Mouse (Mus musculus) erythroid progenitor cell, adult 5-6 weeks (primary cell): Measurements from ENCODE around the gene Nat9. TPM values are rescaled to one million over a fixed set of nuclear protein-coding genes. Genes with fewer than 3 reads are reported as not detected.

ENCODE experiments used
- ATAC-seq: replicated peaks from 2 replicates; pipeline ENCODE4 v1.8.0; 2016; ENCODE audit warnings: moderate number of reproducible peaks, mild to moderate bottlenecking, moderate TSS enrichment, inconsistent platforms; ENCODE audit not compliant: poor library complexity, low FRiP score, severe bottlenecking
- total RNA-seq, 2 experiments: library from RNA; stranded (forward) in 1 of 2; stranded (reverse) in 1 of 2; fragments of 150-400 nt in 1 of 2; fragments of 186-747, 209-891 nt in 1 of 2; gene quantifications; 2 replicates each; pipeline versions ENCODE4 v1.2.3 to v1.2.4; 2015 to 2017; ENCODE audit warnings: low replicate concordance in 2 of 2

Gene Nat9
- total RNA-seq (2015; ENCODE audit: low replicate concordance) (9.2 and 11.2 TPM in 2 replicates), total RNA-seq (2017; ENCODE audit: low replicate concordance) (2.3 TPM in 1 of 2 replicates, not detected in the other)

DNA sequence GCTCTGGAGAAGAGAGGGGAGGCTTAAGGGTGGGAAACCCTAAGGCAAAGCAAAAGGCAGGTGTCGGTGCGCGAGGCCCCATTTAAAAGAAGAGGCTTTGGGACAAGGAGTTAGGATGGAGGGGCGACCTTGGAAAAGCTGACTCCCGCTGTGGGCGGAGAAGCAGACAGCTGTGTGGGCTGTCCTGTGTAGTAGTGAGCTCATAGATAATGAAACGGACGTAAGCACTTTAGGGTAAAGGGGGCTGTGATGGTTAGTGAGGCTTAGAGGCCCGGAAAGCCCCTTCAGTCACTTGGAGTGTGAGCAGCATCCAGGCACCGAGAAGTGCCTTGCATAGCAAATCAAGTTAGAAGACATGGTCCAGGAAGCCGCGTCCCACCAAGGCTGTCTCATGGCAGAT, at the start of gene Nat9:
Gene Nat9, minus strand, starts transcription at position 167 of the 400 bp plus-strand sequence.
- 0 out of 2 replicates have a peak, but pooled peaks have one; percentile 2 for ATAC-seq

DNA sequence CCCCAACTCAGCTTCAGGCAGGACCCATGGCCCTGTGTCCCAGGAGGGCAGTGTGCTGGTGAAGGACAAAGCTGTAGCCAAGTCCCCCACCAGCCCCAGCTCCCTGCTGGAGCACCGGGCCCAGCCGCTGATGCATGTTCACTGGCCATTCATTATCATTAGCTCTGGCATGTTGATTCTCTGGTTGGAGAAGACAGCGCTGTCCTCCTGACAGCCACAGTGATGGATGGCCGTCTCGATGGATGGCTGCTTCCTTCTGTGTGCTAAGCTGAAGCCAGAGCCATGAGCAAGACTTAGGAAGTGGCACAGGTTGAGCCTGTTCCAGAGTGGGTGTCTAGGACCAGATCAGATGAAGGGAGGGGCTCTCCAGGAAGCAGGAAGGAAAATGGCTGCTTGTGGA, 48.9 kb upstream of the Nat9 start:
- no peak for ATAC-seq

- ATAC-seq: no peak
Observed at GRCm38 (mm10) chr11:115234320-115235044, 46.8 kb upstream of the Nat9 start.

DNA sequence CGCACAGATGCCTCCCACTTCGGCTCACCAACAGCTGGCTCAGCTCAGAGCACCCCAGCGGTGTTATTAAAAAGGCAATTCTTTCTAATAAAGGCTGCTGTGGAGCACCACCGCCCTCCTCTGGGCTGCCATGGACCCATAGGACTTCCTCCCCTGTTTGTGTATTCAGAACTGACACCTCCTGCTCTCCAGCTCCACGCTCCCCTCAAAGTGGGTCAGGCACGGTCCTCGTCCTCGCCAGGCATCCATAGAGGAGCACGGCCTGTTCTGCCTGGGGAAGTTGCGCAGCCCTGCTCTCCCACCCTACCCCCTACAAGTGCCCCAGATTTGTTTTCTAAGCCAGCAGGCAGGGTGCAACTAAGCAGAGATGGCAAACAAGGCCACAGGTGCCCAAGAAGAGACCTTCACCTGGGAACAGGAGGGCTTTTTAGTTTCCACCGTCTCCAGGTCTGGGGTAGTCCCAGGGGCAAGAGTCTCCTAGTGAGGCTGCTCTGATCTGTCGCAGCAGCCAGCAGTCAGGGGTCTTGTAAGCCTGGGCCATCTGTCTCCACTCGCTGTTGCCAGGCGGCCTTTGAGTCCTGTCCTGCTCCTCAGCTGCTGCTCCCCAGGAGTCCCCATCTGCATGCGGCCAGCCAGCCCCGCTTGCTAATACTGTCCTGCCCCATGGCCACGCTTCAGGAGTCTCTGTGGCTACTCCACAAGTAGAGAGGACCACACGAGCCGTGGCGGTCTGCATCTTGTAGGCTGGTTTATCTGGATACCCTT, 46.0 kb upstream of the Nat9 start:
- ATAC-seq: no peak

- ATAC-seq: no peak
Observed at GRCm38 (mm10) chr11:115232889-115233288, 45.2 kb upstream of the Nat9 start.

GRCm38 (mm10) chr11:115231924-115232323, 44.3 kb upstream of the Nat9 start:
- ATAC-seq: no peak

DNA sequence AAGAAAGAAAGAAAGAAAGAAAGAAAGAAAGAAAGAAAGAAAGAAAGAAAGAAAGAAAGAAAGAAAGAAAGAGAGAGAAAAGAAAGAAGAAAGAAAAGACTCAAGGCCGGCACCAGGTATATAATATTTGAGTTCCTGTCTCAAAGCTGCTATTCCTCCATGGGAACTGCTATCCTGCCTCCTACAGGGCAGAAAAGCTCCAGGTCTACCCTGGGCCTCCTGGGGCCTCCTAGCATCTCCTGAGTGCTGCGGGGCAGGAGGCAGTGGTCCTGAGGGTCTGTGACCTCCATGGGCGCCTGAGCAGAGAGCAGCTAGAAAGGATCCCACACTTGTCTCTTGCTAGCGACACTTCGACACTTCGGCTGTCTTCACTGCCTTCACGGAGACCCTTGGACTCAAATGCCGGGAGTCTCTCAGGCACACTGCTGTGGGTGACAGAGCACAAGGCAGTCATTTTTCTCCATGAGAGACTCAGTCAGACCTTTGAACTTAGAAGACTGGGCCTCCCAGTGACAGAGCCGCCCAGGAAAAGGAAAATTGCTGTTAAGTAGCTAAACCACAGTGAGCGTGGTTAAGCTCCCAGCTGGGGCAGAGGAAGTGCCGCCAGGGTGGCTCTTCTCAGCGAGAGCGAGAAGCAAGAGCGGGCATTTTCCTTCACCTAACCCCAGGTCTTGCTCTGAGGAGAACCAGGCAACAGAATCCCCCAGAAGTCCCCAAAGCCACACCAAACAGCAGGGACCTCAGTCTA, 43.7 kb upstream of the Nat9 start:
- no peak for ATAC-seq

GRCm38 (mm10) chr11:115229021-115229930, 41.6 kb upstream of the Nat9 start:
- no peak for ATAC-seq

GRCm38 (mm10) chr11:115228430-115228829, 40.8 kb upstream of the Nat9 start:
- no peak for ATAC-seq

DNA sequence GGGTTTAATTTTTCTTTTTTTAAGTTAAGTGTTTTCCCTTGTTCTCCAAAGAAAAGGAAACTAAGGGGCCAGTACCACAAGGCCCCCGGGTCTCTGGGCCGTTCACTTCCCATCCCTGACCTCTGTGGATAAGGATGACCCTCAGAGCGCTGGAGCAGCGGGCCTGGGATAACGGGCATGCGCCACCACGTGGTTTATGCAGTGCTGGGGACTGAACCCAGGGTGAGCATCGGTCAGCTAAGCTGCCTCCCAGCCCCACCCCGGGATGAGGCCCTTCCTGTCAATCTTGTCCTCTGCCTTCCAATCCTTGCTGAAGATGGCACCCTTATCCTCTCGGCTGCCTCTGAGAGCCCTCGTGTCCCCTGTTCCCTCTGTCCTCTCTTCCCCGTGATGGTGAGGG, 40.0 kb upstream of the Nat9 start:
- ATAC-seq: no peak

DNA sequence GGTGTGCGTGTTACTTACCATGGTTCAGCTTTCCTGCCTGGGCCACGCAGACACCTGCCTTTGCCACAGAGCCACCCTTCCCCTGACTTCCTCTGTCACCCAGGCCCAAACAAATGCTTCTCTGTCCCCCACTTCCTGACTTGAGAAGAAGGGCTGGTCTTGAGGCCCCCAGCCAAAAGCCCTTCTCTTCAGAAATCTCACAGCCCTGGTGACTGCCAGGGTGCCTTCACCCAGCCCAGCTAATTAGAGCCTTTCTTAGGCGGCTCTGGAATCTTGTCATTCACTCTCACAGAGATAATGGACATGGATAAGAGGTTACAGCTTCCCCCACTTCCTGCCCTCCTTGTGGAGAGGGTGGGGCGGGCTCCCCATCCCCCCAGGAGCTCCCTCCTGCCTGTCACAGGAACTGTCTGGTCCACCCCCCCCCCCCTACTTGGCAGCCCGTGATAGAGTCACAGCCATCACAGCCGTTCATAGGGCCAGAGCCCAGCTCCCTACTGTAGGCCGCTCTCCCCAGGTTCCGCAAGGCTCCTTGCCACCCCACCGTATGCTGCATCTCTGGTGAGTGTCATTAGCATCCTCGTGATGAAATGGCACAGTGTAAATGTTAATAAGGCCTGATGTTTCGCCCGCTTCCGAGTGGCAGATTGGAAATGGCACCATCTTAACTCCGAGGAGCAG, 39.3 kb upstream of the Nat9 start:
- ATAC-seq: no peak

- ATAC-seq: peak; percentile 7; the same call in 1 of the 2 replicates
Observed at GRCm38 (mm10) chr11:115225301-115225700, 37.6 kb upstream of the Nat9 start.

DNA sequence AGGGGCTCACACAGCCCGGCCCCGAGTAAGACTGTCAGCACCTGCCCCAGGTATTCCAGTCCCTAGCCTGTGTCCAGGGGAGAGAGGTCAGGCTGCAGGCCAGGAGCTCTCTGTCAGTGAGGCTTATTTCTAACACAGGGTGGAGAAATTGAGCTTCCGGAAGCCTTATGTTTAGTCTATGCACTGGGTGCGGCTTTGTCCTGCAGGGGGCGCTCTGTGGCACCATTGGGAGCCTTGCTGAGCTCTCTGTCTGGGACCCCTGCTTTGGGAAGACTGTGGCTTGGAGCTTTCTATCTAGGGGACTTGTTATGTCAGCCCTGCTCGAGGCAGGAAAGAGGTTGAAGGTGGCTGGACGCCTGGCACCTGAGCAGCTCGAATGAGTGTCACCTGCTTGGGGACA, 37.2 kb upstream of the Nat9 start:
- ATAC-seq: no peak

DNA sequence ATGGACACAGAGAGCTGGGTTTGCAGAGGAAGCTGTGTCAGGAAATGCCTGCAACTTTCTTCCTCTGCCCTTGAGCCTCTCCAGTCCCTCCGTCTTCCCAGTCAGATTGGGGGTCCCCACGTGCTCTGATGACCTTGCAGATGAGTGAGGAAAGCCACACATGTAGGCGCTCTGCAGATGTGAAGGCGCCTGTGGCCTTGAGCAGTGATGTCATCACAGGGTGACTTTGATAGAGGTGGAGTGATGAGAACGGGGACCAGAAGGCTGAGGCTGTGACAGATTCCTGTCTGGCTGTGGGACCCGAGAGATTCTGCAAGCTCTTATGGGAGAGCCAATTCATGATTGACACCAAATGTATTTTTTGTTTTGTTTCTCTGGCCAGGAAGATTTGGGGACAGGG, 36.2 kb upstream of the Nat9 start:
- ATAC-seq: no peak

- no peak for ATAC-seq
Observed at GRCm38 (mm10) chr11:115223451-115223850, 35.8 kb upstream of the Nat9 start.

DNA sequence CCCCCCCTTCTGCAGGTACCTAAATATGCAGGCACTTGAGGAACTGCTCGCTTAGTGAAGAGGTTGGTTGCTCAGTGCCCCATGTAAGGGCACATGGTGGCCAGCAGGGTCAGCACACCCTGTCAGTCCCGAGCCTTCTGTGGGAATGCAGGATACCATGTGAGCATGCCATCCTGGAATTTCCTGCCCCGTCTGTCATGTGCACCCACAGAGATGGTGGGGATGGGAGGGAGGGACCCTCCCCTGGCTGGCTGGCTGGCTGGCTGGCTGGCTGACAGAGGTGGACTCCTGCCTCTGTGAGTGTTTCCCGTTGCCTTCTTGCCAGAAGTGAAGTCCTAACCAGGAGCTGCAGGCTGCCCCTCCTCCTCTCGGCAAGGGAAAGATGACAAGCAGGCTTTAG, 34.9 kb upstream of the Nat9 start:
- ATAC-seq: no peak

GRCm38 (mm10) chr11:115222077-115222476, 34.4 kb upstream of the Nat9 start:
- ATAC-seq: no peak

- ATAC-seq: no peak
Observed at GRCm38 (mm10) chr11:115219685-115220084, 32.0 kb upstream of the Nat9 start.

DNA sequence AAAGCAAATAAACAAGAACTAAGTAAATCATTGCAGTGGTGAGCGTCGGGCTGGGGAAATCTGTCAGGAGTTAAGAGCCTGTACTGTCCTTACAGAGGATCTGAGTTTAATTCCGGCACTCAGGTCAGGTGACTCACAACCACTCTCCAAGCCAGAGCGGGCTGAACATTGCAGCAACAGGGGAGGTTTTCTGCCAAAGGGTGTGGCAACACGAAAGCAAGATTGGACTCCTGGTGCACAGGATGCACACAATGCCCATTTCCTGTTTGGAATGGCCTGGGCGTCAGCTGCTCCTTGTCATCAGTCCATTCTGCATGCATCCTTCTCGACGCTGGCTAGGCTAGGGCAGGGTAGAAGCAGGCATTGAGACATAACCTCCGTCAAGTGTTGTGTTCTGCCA, 31.6 kb upstream of the Nat9 start:
- no peak for ATAC-seq
